Mouse (Mus musculus) granulocyte monocyte progenitor cell, adult 5-6 weeks (primary cell): ENCODE results near the gene Clic1. TPM values are rescaled to one million over a fixed set of nuclear protein-coding genes. Genes with fewer than 3 reads are reported as not detected.
A peak's percentile ranks its signal among the peaks of the same experiment; 100 is the strongest.
"Not testable (repeated sequence)": the region's sequence is repeated elsewhere in the genome, so short reads cannot be mapped to it uniquely, and the experiment has no call there.

Source experiments
- ATAC-seq: replicated peaks from 2 replicates; pipeline ENCODE4 v1.8.0; 2016; ENCODE audit warnings: mild to moderate bottlenecking, moderate TSS enrichment, inconsistent platforms; ENCODE audit not compliant: poor library complexity, severe bottlenecking
- total RNA-seq, 2 experiments: library from RNA; stranded (forward) in 1 of 2; stranded (reverse) in 1 of 2; fragments of 200-712, 200-1000 nt in 1 of 2; fragments of >200 nt in 1 of 2; fragmentation: Nextera tagmentation in 1 of 2; gene quantifications; 2 replicates each; pipeline ENCODE4 v1.2.3; 2014 to 2017

Clic1 gene
- total RNA-seq, 2 experiments from 2014 or later = 245 to 347 TPM

GRCm38 (mm10) chr17:35019894-35020293, 29.9 kb upstream of the Clic1 start:
- no peak for ATAC-seq

- no peak for ATAC-seq
These were observed 29.2 kb upstream of the Clic1 start for GRCm38 (mm10) chr17:35020551-35020950.

- ATAC-seq = peak; percentile 64
These were observed 28.5 kb upstream of the Clic1 start for GRCm38 (mm10) chr17:35021163-35021808.

GRCm38 (mm10) chr17:35021842-35022477, 27.8 kb upstream of the Clic1 start:
- ATAC-seq = no peak

- ATAC-seq = no peak
These were observed 27.2 kb upstream of the Clic1 start for GRCm38 (mm10) chr17:35022541-35023060.

GRCm38 (mm10) chr17:35023221-35023620, 26.5 kb upstream of the Clic1 start:
- ATAC-seq = no peak

- ATAC-seq = peak; percentile 76
These were observed 26.0 kb upstream of the Clic1 start for GRCm38 (mm10) chr17:35023756-35024155.

- no peak for ATAC-seq
These were observed 25.5 kb upstream of the Clic1 start for GRCm38 (mm10) chr17:35024261-35024660.

- ATAC-seq = peak; percentile 13
These were observed 24.9 kb upstream of the Clic1 start for GRCm38 (mm10) chr17:35024691-35025488.

GRCm38 (mm10) chr17:35026206-35026605, 23.6 kb upstream of the Clic1 start:
- ATAC-seq = no peak

GRCm38 (mm10) chr17:35027277-35028068, 22.3 kb upstream of the Clic1 start, which contains the start of gene Sapcd1:
TSS of gene Sapcd1 (minus strand) at chr17:35028016.
- ATAC-seq = no peak

- no peak for ATAC-seq
These were observed 21.5 kb upstream of the Clic1 start for GRCm38 (mm10) chr17:35028315-35028714.

- peak; percentile 77 for ATAC-seq
These were observed 19.9 kb upstream of the Clic1 start for GRCm38 (mm10) chr17:35029691-35030532.

GRCm38 (mm10) chr17:35031272-35031671, 18.5 kb upstream of the Clic1 start:
- ATAC-seq = no peak

- ATAC-seq = no peak
These were observed 17.9 kb upstream of the Clic1 start for GRCm38 (mm10) chr17:35031880-35032279.

- ATAC-seq = peak; percentile 18
These were observed 17.4 kb upstream of the Clic1 start for GRCm38 (mm10) chr17:35032323-35032870.

GRCm38 (mm10) chr17:35033703-35034102, 16.1 kb upstream of the Clic1 start:
- ATAC-seq = not testable (repeated sequence)

- ATAC-seq = no peak
These were observed 14.9 kb upstream of the Clic1 start for GRCm38 (mm10) chr17:35034896-35035295.
